Mouse (Mus musculus) heart, adult 2 months (tissue): ENCODE results near the gene 4930404H24Rik.

ENCODE experiments used
- CTCF ChIP-seq: fragments of 200-600 bp; IDR thresholded peaks from 2 replicates; pipeline ENCODE4 v1.8.1; 2022; ENCODE audit warnings: antibody characterized with exemption, mild to moderate bottlenecking, moderate library complexity
- EP300 ChIP-seq: fragments of 200-500 bp; IDR thresholded peaks from 2 replicates; pipeline ENCODE4 v1.6.1; 2011; ENCODE audit warnings: low read depth, low read length, control low read depth; ENCODE audit not compliant: insufficient read depth
- POLR2A ChIP-seq: fragments of 200-500 bp; IDR thresholded peaks from 2 replicates; pipeline ENCODE4 v1.6.1; 2011; ENCODE audit warnings: mild to moderate bottlenecking, low read depth, low read length, control low read depth; ENCODE audit not compliant: insufficient read depth

DNA sequence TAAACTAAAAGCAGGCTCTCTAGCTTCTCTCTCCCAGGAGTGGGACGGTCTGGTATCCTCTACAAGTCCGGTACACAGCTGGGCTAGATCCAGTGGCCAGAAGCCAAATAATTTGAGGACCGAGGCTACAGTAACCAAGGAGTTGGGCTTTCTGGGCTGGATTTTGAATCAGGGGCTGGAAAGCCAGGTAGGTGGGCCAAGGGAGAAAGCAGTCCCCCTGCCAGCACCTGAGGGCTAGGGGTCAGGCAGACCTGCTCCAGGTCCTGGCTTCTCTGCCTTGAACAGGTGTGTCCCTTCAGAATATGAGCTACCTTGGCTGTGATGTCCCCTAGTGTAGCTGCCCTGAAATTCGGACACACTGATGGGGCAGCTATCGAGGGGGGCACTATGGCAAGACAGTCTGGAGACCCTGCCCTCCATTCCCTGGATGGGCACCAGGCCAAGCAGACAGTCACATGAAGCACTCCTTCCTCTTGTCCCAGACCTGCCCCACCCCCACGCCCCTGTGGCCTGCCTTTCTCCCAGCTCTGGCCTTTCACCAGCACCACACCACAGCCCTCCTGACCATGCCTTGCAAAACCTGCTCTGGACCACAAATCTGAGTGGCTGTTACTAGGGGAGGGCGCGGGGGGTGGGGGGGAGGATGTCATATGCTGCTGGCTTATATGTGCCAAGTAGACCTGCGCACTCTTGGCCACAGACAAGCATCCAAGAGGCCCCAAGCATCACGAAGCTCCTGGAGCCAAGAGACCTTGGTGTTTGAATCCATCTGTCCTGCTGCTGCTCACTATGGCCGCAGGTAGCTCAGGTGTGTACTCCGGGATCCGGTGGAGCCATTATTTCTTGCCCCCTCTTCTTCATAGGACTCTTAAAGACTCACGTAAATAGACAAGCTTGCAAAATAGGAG, 20.1 kb downstream of the 4930404H24Rik start:
- no peak for TF ChIP-seq CTCF
- no peak for TF ChIP-seq EP300
- no peak for TF ChIP-seq POLR2A
